In genomic region chr11:96765645-96766044, GRCm38 (mm10) we compare ENCODE assay signal across 8 mouse cellular contexts. TPM values are rescaled to one million over a fixed set of nuclear protein-coding genes. Genes with fewer than 3 reads are reported as not detected.
DNase-seq lines count a peak whose midpoint lies in the region; ATAC-seq and TF ChIP-seq lines count a peak whose summit lies in the region.

No protein-coding gene starts in this region.

- no peak for TF ChIP-seq POLR2A in kidney, adult 2 months (IDR thresholded peaks at IDR 0.05; ENCODE audit: low read depth, low read length)
- TF ChIP-seq POLR2A in cortical plate, adult 2 months (IDR thresholded peaks at IDR 0.05; ENCODE audit: extremely low read depth, insufficient read depth, low read length): no peak

- H3K4me2 ChIP-seq in intestine, embryonic 16.5 days (ENCODE audit: low read depth, low read length): no peak overlapping the region

- 60% methylated on average over 7 of the region's 7 CpGs for WGBS in kidney, adult 2 months
- 60% methylated on average over 7 of the region's 7 CpGs for WGBS in intestine, embryonic 16.5 days

- no peak overlapping the region for H3K9ac ChIP-seq in intestine, embryonic 16.5 days (ENCODE audit: low read depth, low read length)

- 0 out of 2 replicates have a peak, but pooled peaks cover 2% of the 10 kb centered on the region for H3K4me1 ChIP-seq in kidney, adult 2 months (ENCODE audit: control insufficient read depth, insufficient read depth, low read length)
- peaks cover 1% of the 10 kb centered on the region for H3K4me1 ChIP-seq in cortical plate, adult 2 months (ENCODE audit: control insufficient read depth, insufficient read depth, low read length)
- H3K4me1 ChIP-seq in intestine, embryonic 16.5 days (ENCODE audit: control insufficient read depth, insufficient read depth, low read length): 0 out of 2 replicates have a peak, but pooled peaks cover 6% of the 10 kb centered on the region

- H3K4me3 ChIP-seq in kidney, adult 2 months (ENCODE audit: insufficient read depth, low read depth, low read length): no peak overlapping the region
- no peak overlapping the region for H3K4me3 ChIP-seq in cortical plate, adult 2 months (ENCODE audit: insufficient read depth, low read length)
- H3K4me3 ChIP-seq in intestine, embryonic 16.5 days (ENCODE audit: low read length): no peak overlapping the region

- peak overlapping the region; percentile 49 for H3K27ac ChIP-seq in kidney, adult 2 months (ENCODE audit: insufficient read depth, low read depth, low read length)
- H3K27ac ChIP-seq in cortical plate, adult 2 months (ENCODE audit: insufficient read depth, low read length): peak overlapping the region; percentile 59
- H3K27ac ChIP-seq in intestine, embryonic 16.5 days (ENCODE audit: low read length): peak overlapping the region; percentile 73

- peak; percentile 86 for ATAC-seq in intestine, embryonic 16.5 days

- H3K9me3 ChIP-seq in intestine, embryonic 16.5 days (ENCODE audit: control insufficient read depth, low read length): no peaks in the 10 kb centered on the region

- no peak for TF ChIP-seq CTCF in kidney, adult 2 months (conservative IDR thresholded peaks at IDR 0.05; ENCODE audit: insufficient read depth, insufficient read length, low read depth, low read length)
- no peak for TF ChIP-seq CTCF in cortical plate, adult 2 months (IDR thresholded peaks at IDR 0.05; ENCODE audit: extremely low read depth, insufficient read depth, low read length)

- no peaks in the 10 kb centered on the region for H3K27me3 ChIP-seq in kidney, adult 2 months (replicated peaks; ENCODE audit: control insufficient read depth, insufficient read depth, low read length)
- H3K27me3 ChIP-seq in intestine, embryonic 16.5 days (replicated peaks; ENCODE audit: control insufficient read depth, insufficient read depth, low read length): no peaks in the 10 kb centered on the region

- DNase-seq in kidney, adult 2 months: peak; percentile 37
- DNase-seq in kidney, adult 9 months: no peak
- peak; percentile 22 to 53 for DNase-seq in monocyte, adult 2 months (ENCODE audit: low read depth in 1 of 2, low spot score in 2 of 2)
- no peak for DNase-seq in thymus, postnatal 25 days
- DNase-seq in ovary, postnatal 10 days (ENCODE audit: low spot score): no peak
- no peak for DNase-seq in embryo, embryonic 10.5 days (ENCODE audit: low spot score)

- peaks cover 2% of the 10 kb centered on the region for H3K36me3 ChIP-seq in kidney, adult 2 months (ENCODE audit: control insufficient read depth, insufficient read depth, low read length)
- 0 out of 2 replicates have a peak, but pooled peaks cover 7% of the 10 kb centered on the region for H3K36me3 ChIP-seq in intestine, embryonic 16.5 days (ENCODE audit: control insufficient read depth, insufficient read depth, low read length)

RNA-seq across cellular contexts. Expression of gene Snx11, which starts 11.7 kb away (rescaled TPM):
- polyA plus RNA-seq in kidney, adult 2 months (2012; rRNA removed): 13.2 and 13.7 TPM in 2 replicates
- 42.9 and 46.0 TPM in 2 replicates for polyA plus RNA-seq in cortical plate, adult 2 months (2012; rRNA removed)
- polyA plus RNA-seq in intestine, embryonic 16.5 days (2015; fragmentation: Nextera tagmentation; extraction: Ambion mirVana): 11.8 and 13.1 TPM in 2 replicates

RNA-seq across cellular contexts. Expression of gene Cbx1, which starts 23.3 kb away (rescaled TPM):
- polyA plus RNA-seq in kidney, adult 2 months (2012; rRNA removed): 17.9 and 18.7 TPM in 2 replicates
- 27.1 and 30.1 TPM in 2 replicates for polyA plus RNA-seq in cortical plate, adult 2 months (2012; rRNA removed)
- polyA plus RNA-seq in intestine, embryonic 16.5 days (2015; fragmentation: Nextera tagmentation; extraction: Ambion mirVana): 65.1 and 74.5 TPM in 2 replicates

Comparison
In these comparisons a context has a peak if more than half of its experiments do, and no peak if none do; other contexts are left out.
1. DNase-seq: peak in kidney, adult 2 months (single experiment) and monocyte, adult 2 months (2 of 2); none in kidney, adult 9 months (single experiment), thymus, postnatal 25 days (single experiment), ovary, postnatal 10 days (single experiment) and embryo, embryonic 10.5 days (single experiment).
2. Peak in every context shown above with its lines, with median percentiles within 50 percentile points of each other: H3K27ac ChIP-seq.